Mouse (Mus musculus) embryonic fibroblast, embryonic 13.5 days (primary cell): ENCODE results near the gene Slc30a10.

Experiments
- CTCF ChIP-seq: IDR thresholded peaks from 2 replicates; pipeline ENCODE4 v1.5.1; 2011; ENCODE audit warnings: mild to moderate bottlenecking, control low read depth, low read length, moderate library complexity, borderline replicate concordance; ENCODE audit not compliant: insufficient read depth
- POLR2A ChIP-seq: IDR thresholded peaks from 2 replicates; pipeline ENCODE4 v1.6.1; 2011; ENCODE audit warnings: low read depth, mild to moderate bottlenecking, control low read depth, low read length, moderate library complexity

DNA sequence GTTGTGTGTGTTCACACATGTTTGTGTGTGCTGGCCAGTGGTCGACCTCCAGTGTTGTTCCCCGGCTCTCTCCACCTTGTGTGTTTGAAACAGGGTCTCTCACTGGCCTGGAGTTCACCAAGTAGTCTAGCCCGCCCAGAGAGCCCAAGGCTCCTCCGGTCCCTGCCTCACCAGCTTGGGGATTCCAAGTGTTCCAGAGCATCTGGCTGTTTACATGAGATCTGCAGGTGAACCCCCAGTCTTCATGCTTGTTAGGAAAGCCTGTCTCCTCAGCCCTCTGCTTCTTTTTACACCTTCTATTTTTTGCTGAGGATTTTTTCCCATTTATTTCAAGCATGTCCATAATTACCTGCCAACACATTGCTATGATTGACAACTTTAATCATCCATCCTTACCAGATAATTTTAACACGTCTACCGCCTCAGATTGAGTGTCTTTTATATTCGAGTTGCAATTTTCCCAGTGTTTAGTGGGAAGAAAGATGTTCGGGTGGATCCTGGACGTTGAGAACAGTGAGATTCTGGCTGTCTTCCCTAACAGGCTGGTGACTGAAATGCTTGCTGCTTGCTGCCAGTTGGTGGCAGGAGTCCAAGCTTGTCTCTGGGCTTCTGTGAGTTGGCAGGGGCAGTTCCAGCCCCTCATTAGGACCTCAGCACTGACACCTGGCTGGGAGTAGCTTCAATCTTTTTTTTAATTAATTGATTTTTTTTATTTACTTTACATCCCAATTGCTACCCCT is 15.6 kb upstream of the Slc30a10 start:
- TF ChIP-seq CTCF (no peak), POLR2A (no peak)
